Mouse (Mus musculus): ENCODE measurements around the gene Olfr1259. TPM values are rescaled to one million over a fixed set of nuclear protein-coding genes. Genes with fewer than 3 reads are reported as not detected.
"Not testable (repeated sequence)": the region's sequence is repeated elsewhere in the genome, so short reads cannot be mapped to it uniquely, and the experiment has no call there.

Gene Olfr1259
- not detected in 2 replicates for polyA plus RNA-seq (2015; fragmentation: Nextera tagmentation; extraction: Ambion mirVana)

DNA sequence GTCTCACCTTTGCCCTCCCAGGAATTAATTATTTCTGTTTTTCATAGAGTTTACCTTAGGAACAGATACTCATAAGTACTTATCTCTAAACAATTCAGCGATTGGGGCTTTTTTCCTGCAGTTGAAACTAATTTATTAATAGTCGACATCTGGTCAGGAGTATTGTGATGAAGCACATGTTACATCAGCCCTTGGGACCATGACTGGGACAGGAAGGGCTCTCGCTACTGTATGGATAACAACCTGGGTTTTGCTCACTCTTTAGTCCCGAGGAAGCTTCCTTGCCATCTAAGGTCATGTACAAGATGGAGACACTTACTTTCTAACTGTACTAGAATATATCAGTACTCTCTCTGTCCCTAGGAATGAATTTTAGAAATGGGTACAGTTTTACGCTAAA lies at the start of gene Olfr1259:
Gene Olfr1259, minus strand, starts transcription at position 101 of the 400 bp plus-strand sequence.
- 77% methylated on average over 5 of the region's 5 CpGs for WGBS
- Histone ChIP-seq H3K27ac (no peak within 1 kb of the TSS), H3K27me3 (replicated peaks) (no peaks in the 10 kb centered on the region), H3K4me2 (no peak within 1 kb of the TSS), H3K36me3 (no peaks in the 10 kb centered on the region), H3K4me1 (no peaks in the 10 kb centered on the region), H3K9me3 (no peaks in the 10 kb centered on the region), H3K9ac (no peak within 1 kb of the TSS), H3K4me3 (replicated peaks) (no peak within 1 kb of the TSS)
- ATAC-seq (ENCODE audit: insufficient read depth, low FRiP score, low read depth) = no peak

DNA sequence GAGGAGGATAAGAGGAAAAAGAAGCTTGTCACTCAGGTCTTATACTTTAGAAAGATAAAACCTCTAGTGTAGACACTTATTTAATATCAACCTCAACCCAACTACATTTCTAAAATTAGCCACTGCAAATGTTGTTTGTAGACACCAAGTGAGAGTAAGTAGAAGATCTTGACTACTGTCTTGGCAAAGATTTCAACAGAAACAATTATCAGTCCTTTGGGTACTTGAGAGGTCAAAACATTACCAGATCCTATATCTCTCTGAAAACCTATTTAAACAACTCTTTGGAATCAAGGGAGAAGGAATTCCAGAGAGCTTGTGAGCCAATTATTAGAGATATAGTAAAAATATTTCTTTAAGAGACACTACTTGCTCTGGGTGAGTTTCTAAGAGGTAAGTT lies 42.5 kb upstream of the Olfr1259 start, which contains the start of gene Olfr1261:
Gene Olfr1261, plus strand, starts transcription at position 301 of the 400 bp plus-strand sequence.
- H3K9me3 ChIP-seq = no peaks in the 10 kb centered on the region; the same call in 1 of the 2 replicates
- H3K4me2 ChIP-seq = no peak within 1 kb of the TSS
- no peaks in the 10 kb centered on the region for H3K27me3 ChIP-seq (replicated peaks)
- H3K27ac ChIP-seq = no peak within 1 kb of the TSS
- no peaks in the 10 kb centered on the region for H3K4me1 ChIP-seq
- no peak within 1 kb of the TSS for H3K9ac ChIP-seq
- no peak for ATAC-seq (ENCODE audit: insufficient read depth, low FRiP score, low read depth)
- no peaks in the 10 kb centered on the region for H3K36me3 ChIP-seq
- H3K4me3 ChIP-seq (replicated peaks) = no peak within 1 kb of the TSS

DNA sequence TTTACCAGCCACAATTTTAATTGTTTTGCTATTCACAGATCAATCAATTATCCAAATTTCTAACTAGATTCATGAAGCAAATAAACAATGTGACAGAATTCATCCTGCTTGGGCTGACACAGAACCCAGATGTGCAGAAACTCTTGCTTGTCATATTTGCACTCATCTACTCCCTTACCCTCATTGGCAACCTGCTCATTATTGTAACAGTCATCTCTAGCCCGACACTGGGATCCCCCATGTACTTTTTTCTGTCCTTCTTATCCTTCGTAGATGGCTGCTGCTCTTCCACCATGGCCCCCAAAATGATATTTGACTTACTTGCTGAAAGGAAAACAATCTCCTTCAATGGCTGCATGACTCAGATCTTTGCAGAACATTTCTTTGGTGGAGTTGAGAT lies 29.2 kb upstream of the Olfr1259 start:
- Histone ChIP-seq H3K27ac (no peak overlapping the region), H3K4me3 (replicated peaks) (no peak overlapping the region), H3K4me2 (no peak overlapping the region), H3K9ac (no peak overlapping the region), H3K27me3 (replicated peaks) (no peaks in the 10 kb centered on the region), H3K36me3 (no peaks in the 10 kb centered on the region), H3K9me3 (no peaks in the 10 kb centered on the region), H3K4me1 (no peaks in the 10 kb centered on the region)
- no peak for ATAC-seq (ENCODE audit: insufficient read depth, low FRiP score, low read depth)
- WGBS = 84% methylated on average over 2 of the region's 2 CpGs

DNA sequence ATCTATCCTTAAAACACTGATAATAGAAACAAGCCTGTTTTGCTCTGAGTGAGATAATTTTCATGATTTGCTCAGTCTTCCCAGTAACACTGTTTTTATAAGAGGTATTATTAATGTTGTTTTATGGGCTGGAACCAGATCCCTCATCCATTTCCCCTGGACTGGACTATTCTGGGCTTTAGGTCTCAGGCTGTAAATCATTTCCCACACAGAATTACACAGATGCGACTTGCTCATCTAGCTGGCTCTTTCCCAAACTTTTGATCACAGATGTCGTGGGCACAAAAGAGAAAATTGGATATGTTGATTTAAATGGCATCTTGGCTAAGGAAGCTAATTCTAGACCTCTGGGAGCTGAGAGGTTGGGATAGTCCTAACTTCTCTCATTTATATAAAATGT lies 25.7 kb upstream of the Olfr1259 start, which contains the start of gene Olfr1260:
Gene Olfr1260, plus strand, starts transcription at position 157 of the 400 bp plus-strand sequence.
- Histone ChIP-seq H3K36me3 (no peaks in the 10 kb centered on the region), H3K4me2 (no peak within 1 kb of the TSS), H3K4me1 (no peaks in the 10 kb centered on the region), H3K27ac (no peak within 1 kb of the TSS), H3K4me3 (replicated peaks) (no peak within 1 kb of the TSS), H3K9ac (no peak within 1 kb of the TSS), H3K9me3 (no peaks in the 10 kb centered on the region), H3K27me3 (replicated peaks) (no peaks in the 10 kb centered on the region)
- ATAC-seq (ENCODE audit: insufficient read depth, low FRiP score, low read depth) = no peak
- 38% methylated on average over 2 of the region's 2 CpGs for WGBS

DNA sequence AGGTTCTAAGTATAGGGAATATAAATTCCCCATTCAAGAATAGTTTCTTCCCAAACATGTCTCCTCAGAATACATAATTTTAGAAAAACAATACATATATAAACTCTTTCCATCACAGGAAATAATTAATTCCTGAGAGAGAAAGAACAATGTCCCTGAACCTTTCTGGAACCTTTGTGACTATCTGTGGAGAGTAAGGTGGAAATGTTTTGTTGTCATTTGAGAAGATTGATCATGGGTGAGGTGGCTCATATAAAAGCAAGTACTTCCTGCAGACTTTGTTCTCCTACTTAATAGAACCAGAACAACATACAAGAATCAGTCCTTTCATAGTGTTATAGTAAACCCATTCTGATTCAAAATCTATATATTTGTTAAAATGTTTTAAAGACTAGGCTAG lies 21.5 kb downstream of the Olfr1259 start, which contains the start of gene Olfr1258:
Gene Olfr1258, plus strand, starts transcription at position 301 of the 400 bp plus-strand sequence.
- Histone ChIP-seq H3K4me3 (replicated peaks) (no peak within 1 kb of the TSS), H3K27me3 (replicated peaks) (no peaks in the 10 kb centered on the region), H3K4me2 (no peak within 1 kb of the TSS), H3K36me3 (no peaks in the 10 kb centered on the region), H3K4me1 (no peaks in the 10 kb centered on the region), H3K9ac (no peak within 1 kb of the TSS), H3K9me3 (no peaks in the 10 kb centered on the region), H3K27ac (no peak within 1 kb of the TSS)
- no peak for ATAC-seq (ENCODE audit: insufficient read depth, low FRiP score, low read depth)

DNA sequence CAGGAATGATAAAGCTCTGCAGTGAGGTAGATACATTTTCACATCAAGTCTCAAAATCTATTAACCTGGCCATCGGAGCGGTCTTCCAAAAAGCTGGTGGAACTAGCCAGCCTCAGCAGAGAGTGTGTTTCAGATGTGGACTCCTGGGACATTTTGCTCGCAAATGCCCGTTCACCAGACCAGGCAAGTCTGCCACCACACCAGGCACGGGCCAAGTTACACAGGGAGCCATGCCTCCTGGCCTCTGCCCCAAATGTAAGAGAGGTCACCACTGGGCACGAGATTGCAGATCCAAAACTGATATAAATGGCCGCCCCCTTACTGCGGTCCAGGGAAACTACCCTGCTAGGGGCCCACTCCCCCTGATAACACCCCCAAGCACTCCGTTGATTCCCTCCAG lies 35.8 kb downstream of the Olfr1259 start:
- H3K4me3 ChIP-seq (replicated peaks); H3K4me1 ChIP-seq; H3K9me3 ChIP-seq; H3K9ac ChIP-seq; H3K27ac ChIP-seq; ATAC-seq (ENCODE audit: insufficient read depth, low FRiP score, low read depth); H3K36me3 ChIP-seq; H3K4me2 ChIP-seq; H3K27me3 ChIP-seq (replicated peaks): not testable (repeated sequence)
- 93% methylated on average over 9 of the region's 9 CpGs for WGBS

Other genes starting within 250 kb of the Olfr1259 start
- not detected in 2 replicates for gene Olfr1252, start 223.7 kb downstream of the Olfr1259 start, polyA plus RNA-seq (2015; fragmentation: Nextera tagmentation; extraction: Ambion mirVana)
- not detected in 2 replicates for gene Olfr1253, start 191.6 kb downstream of the Olfr1259 start, polyA plus RNA-seq (2015; fragmentation: Nextera tagmentation; extraction: Ambion mirVana)
- not detected in 2 replicates for gene Olfr1254, start 155.0 kb downstream of the Olfr1259 start, polyA plus RNA-seq (2015; fragmentation: Nextera tagmentation; extraction: Ambion mirVana)
- not detected in 2 replicates for gene Olfr1255, start 136.6 kb downstream of the Olfr1259 start, polyA plus RNA-seq (2015; fragmentation: Nextera tagmentation; extraction: Ambion mirVana)
- not detected in 2 replicates for gene Olfr1256, start 107.1 kb downstream of the Olfr1259 start, polyA plus RNA-seq (2015; fragmentation: Nextera tagmentation; extraction: Ambion mirVana)
- gene Olfr48, start 100.5 kb downstream of the Olfr1259 start, polyA plus RNA-seq (2015; fragmentation: Nextera tagmentation; extraction: Ambion mirVana) = not detected in 2 replicates
- not detected in 2 replicates for gene Olfr1257, start 70.2 kb downstream of the Olfr1259 start, polyA plus RNA-seq (2015; fragmentation: Nextera tagmentation; extraction: Ambion mirVana)
- gene Olfr1258, start 21.4 kb downstream of the Olfr1259 start, polyA plus RNA-seq (2015; fragmentation: Nextera tagmentation; extraction: Ambion mirVana) = not detected in 2 replicates
- gene Olfr1260, start 25.7 kb upstream of the Olfr1259 start, polyA plus RNA-seq (2015; fragmentation: Nextera tagmentation; extraction: Ambion mirVana) = not detected in 2 replicates
- not detected in 2 replicates for gene Olfr1261, start 42.6 kb upstream of the Olfr1259 start, polyA plus RNA-seq (2015; fragmentation: Nextera tagmentation; extraction: Ambion mirVana)
- gene Olfr1262, start 51.5 kb upstream of the Olfr1259 start, polyA plus RNA-seq (2015; fragmentation: Nextera tagmentation; extraction: Ambion mirVana) = not detected in 2 replicates
- gene Olfr1263, start 63.5 kb upstream of the Olfr1259 start, polyA plus RNA-seq (2015; fragmentation: Nextera tagmentation; extraction: Ambion mirVana) = not detected in 2 replicates
- gene Olfr1264, start 76.9 kb upstream of the Olfr1259 start, polyA plus RNA-seq (2015; fragmentation: Nextera tagmentation; extraction: Ambion mirVana) = not detected in 2 replicates
- gene Olfr1265, start 86.7 kb upstream of the Olfr1259 start, polyA plus RNA-seq (2015; fragmentation: Nextera tagmentation; extraction: Ambion mirVana) = not detected in 2 replicates
- not detected in 2 replicates for gene Olfr140, start 114.9 kb upstream of the Olfr1259 start, polyA plus RNA-seq (2015; fragmentation: Nextera tagmentation; extraction: Ambion mirVana)
- gene Olfr1269, start 172.7 kb upstream of the Olfr1259 start, polyA plus RNA-seq (2015; fragmentation: Nextera tagmentation; extraction: Ambion mirVana) = not detected in 2 replicates
- gene Olfr32, start 193.6 kb upstream of the Olfr1259 start, polyA plus RNA-seq (2015; fragmentation: Nextera tagmentation; extraction: Ambion mirVana) = not detected in 2 replicates
- gene Olfr1270, start 204.4 kb upstream of the Olfr1259 start, polyA plus RNA-seq (2015; fragmentation: Nextera tagmentation; extraction: Ambion mirVana) = not detected in 2 replicates